Mouse (Mus musculus): ENCODE measurements at regions not wholly inside any gene's neighbourhood (a gene's known extent, or its start where the extent isn't known, plus 50 kb on each side); places are given as distances from the start of the nearest gene placed in this dataset.

- TF ChIP-seq CTCF (IDR thresholded peaks at IDR 0.05; ENCODE audit: insufficient read depth, low read length) (no peak), POLR2A (IDR thresholded peaks at IDR 0.05; ENCODE audit: borderline replicate concordance, extremely low read depth, low read depth, low read length) (no peak)
Measured at GRCm38 (mm10) chr4:152755756-152756155, 278.1 kb upstream of the Kcnab2 start.
